Mouse (Mus musculus): ENCODE results near the gene Hba-x.
"Not testable (repeated sequence)": the region's sequence is repeated elsewhere in the genome, so short reads cannot be mapped to it uniquely, and the experiment has no call there.

- not testable (repeated sequence) for TF ChIP-seq CTCF (IDR thresholded peaks at IDR 0.05; ENCODE audit: low read depth, low read length); POLR2A (IDR thresholded peaks at IDR 0.05; ENCODE audit: extremely low read depth, insufficient read depth, low read length)
Observed at GRCm38 (mm10) chr11:32297417-32297816, 21.2 kb downstream of the Hba-x start.

Measured in liver, adult 2 months (tissue).